13 mouse cellular contexts compared by ENCODE assay signal in the genomic region with DNA sequence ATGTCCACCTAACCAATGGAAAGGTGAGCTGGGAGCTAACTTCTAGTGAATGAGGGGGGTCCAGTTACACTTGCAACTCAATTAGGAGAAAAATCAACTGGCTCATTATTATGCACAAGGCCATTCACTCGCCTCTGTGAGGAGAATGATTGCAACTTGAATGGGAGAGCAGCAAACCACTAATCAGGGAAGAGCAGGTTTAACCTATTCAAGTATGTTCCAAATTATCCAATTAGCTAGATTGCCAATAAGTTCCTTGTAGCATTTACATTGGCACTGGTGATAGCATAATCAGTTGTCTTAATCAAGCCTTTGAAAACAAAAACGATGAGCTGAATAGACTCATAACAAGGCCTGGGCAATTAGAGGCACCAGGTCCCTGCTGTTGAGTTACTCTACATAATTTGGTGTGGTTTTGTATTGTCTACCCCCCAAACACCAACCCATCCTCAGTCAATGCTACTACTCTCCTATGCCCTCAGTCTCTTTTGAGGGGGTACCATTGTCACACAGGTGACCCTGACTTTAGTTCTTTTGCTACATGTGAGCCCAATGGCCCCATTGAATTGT.
"Had no signal": no experiment of that assay in that cellular context is flagged by ENCODE, and none has a peak within 500 bp of the region (broad histone marks: within the 10 kb centered on the region; RNA-seq: fewer than 3 reads in every experiment).

No protein-coding gene starts in this region.

- H3K4me1 ChIP-seq: limb, embryonic 13.5 days; neural tube, embryonic 13.5 days had no signal

- DNase-seq: kidney, postnatal 10 days; kidney, postnatal 4 days; left cerebral cortex, postnatal 4 days; lung, adult 18-20 months; right cerebral cortex, postnatal 4 days; spleen, adult 18-20 months; thymus, adult 18-20 months; thymus, postnatal 14 days had no signal

- H3K4me3 ChIP-seq: layer of hippocampus, adult 2 months; limb, embryonic 13.5 days; neural tube, embryonic 13.5 days had no signal

- H3K9me3 ChIP-seq: limb, embryonic 13.5 days; neural tube, embryonic 13.5 days had no signal

- ATAC-seq: midbrain, embryonic 16.5 days had no signal

- H3K27me3 ChIP-seq: limb, embryonic 13.5 days; neural tube, embryonic 13.5 days had no signal

- H3K4me2 ChIP-seq: limb, embryonic 13.5 days; neural tube, embryonic 13.5 days had no signal

- H3K9ac ChIP-seq: limb, embryonic 13.5 days; liver, embryonic 14.5 days; neural tube, embryonic 13.5 days had no signal

- H3K27ac ChIP-seq: layer of hippocampus, adult 2 months; limb, embryonic 13.5 days; liver, embryonic 14.5 days; neural tube, embryonic 13.5 days had no signal

- H3K36me3 ChIP-seq: limb, embryonic 13.5 days; neural tube, embryonic 13.5 days had no signal
